Mouse (Mus musculus): ENCODE measurements around the gene Fam149b.

DNA sequence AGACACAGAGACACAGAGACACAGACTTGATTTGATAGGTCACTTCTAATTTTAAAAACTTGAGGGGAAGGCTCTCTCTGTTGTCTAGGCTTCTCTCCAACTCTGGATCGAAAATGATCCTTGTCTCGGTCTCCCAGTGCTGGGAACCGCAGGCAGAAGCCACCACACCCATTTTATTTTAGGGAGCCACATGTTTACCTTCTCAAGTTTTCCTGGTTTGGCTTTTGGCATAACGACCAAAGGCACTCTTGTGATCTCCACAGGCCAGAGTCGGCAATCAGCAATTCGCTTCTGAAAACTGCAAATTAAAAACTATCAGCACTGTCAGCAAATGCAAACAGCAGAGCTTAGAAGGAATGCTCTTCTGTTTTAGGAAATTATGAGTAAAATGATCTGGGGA, 83.8 kb downstream of the Fam149b start:
- TF ChIP-seq CTCF (IDR thresholded peaks at IDR 0.05; ENCODE audit: control insufficient read depth, insufficient read depth, low read length), result no peak
- TF ChIP-seq POLR2A (IDR thresholded peaks at IDR 0.05; ENCODE audit: borderline replicate concordance, control insufficient read depth, low read depth, low read length), result no peak

Measured in bone marrow, adult 2 months (tissue).